Mouse (Mus musculus) spleen, adult 2 months (tissue): ENCODE data around the gene Nol12. TPM values are rescaled to one million over a fixed set of nuclear protein-coding genes. Genes with fewer than 3 reads are reported as not detected.

Source experiments
- DNase-seq, 2 experiments: peaks; one replicate each; pipeline versions ENCODE4 v3.0.0 to v3.0.0-alpha.2; 2012 to 2021; ENCODE audit warnings: low spot score in 2 of 2, low read depth in 1 of 2
- H3K27ac ChIP-seq: fragments of 200-500 bp; 2 replicates; pipeline ENCODE4 v1.5.1; 2012; ENCODE audit warnings: low read length, inconsistent platforms; ENCODE audit not compliant: insufficient read depth
- H3K27me3 ChIP-seq: fragments of 200-500 bp; 2 replicates; pipeline ENCODE4 v1.6.1; 2012; ENCODE audit warnings: mild to moderate bottlenecking, moderate library complexity, low read length, inconsistent platforms; ENCODE audit not compliant: control insufficient read depth, insufficient read depth
- H3K36me3 ChIP-seq: fragments of 200-500 bp; 2 replicates; pipeline ENCODE4 v1.6.1; 2012; ENCODE audit warnings: mild to moderate bottlenecking, low read length, inconsistent platforms; ENCODE audit not compliant: control insufficient read depth, insufficient read depth
- H3K4me1 ChIP-seq: fragments of 200-500 bp; 2 replicates; pipeline ENCODE4 v1.6.1; 2011; ENCODE audit warnings: inconsistent platforms; ENCODE audit not compliant: control insufficient read depth, insufficient read depth, insufficient read length
- H3K4me3 ChIP-seq: fragments of 200-500 bp; 2 replicates; pipeline ENCODE4 v1.5.1; 2011; ENCODE audit warnings: mild to moderate bottlenecking, inconsistent platforms; ENCODE audit not compliant: insufficient read depth, insufficient read length; ENCODE audit errors: extremely low read depth
- CTCF ChIP-seq: fragments of 200-500 bp; IDR thresholded peaks from 2 replicates; pipeline ENCODE4 v1.5.1; 2011; ENCODE audit warnings: mild to moderate bottlenecking, inconsistent platforms; ENCODE audit not compliant: insufficient read depth, insufficient read length, insufficient replicate concordance; ENCODE audit errors: extremely low read depth
- POLR2A ChIP-seq: fragments of 200-500 bp; IDR thresholded peaks from 2 replicates; pipeline ENCODE4 v1.6.1; 2011; ENCODE audit warnings: low read depth, low read length, inconsistent platforms
- WGBS: fragments of 180-500 bp; shearing (Covaris S2); methylation state at CpG from one replicate; pipeline ENCODE4 v1.1.7; 2018; 5-methylcytosine and 5-hydroxymethylcytosine counted together
- polyA plus RNA-seq: library from polyadenylated mRNA; depleted of rRNA; stranded (reverse); fragments of >200 nt; gene quantifications from 2 replicates; pipeline ENCODE4 v1.2.3, GENCODE M21; 2012

Gene Nol12
- polyA plus RNA-seq, 1 experiment, result 14.2 TPM

GRCm38 (mm10) chr15:78926021-78926919, 8.5 kb upstream of the Nol12 start, which contains the start of gene Lgals1:
Gene Lgals1 (plus strand): TSS chr15:78926725.
- no peaks in the 10 kb centered on the region for H3K27me3 ChIP-seq
- H3K4me1 ChIP-seq, result peaks cover 31% of the 10 kb centered on the region; the same call in 1 of the 2 replicates
- peak within 1 kb of the TSS; percentile 91 for H3K27ac ChIP-seq
- WGBS, result 15% methylated on average over 20 of the region's 20 CpGs
- TF ChIP-seq POLR2A (no peak), CTCF (no peak)
- peak in 1 of 2 experiments; percentile 55 for DNase-seq
- H3K36me3 ChIP-seq, result no peaks in the 10 kb centered on the region
- peak within 1 kb of the TSS; percentile 77 for H3K4me3 ChIP-seq

GRCm38 (mm10) chr15:78927021-78927787, 7.5 kb upstream of the Nol12 start:
- no peak for DNase-seq
- H3K4me1 ChIP-seq, result peaks cover 31% of the 10 kb centered on the region; the same call in 1 of the 2 replicates
- no peak for TF ChIP-seq CTCF
- TF ChIP-seq POLR2A, result no peak
- peak overlapping the region; percentile 91 for H3K27ac ChIP-seq
- 19% methylated on average over 15 of the region's 15 CpGs for WGBS
- no peaks in the 10 kb centered on the region for H3K27me3 ChIP-seq
- H3K36me3 ChIP-seq, result no peaks in the 10 kb centered on the region
- peak overlapping the region; percentile 77 for H3K4me3 ChIP-seq

GRCm38 (mm10) chr15:78927788-78928457, 6.8 kb upstream of the Nol12 start:
- Histone ChIP-seq H3K27me3 (no peaks in the 10 kb centered on the region), H3K36me3 (no peaks in the 10 kb centered on the region), H3K27ac (peak overlapping the region; percentile 91), H3K4me3 (peak overlapping the region; percentile 77), H3K4me1 (peaks cover 27% of the 10 kb centered on the region; the same call in 1 of the 2 replicates)
- under 1% methylated on average over 33 of the region's 35 CpGs for WGBS
- TF ChIP-seq CTCF (no peak), POLR2A (peak; percentile 23; the same call in 1 of the 2 replicates)
- DNase-seq, result peak; percentile 83 to 84

- Histone ChIP-seq H3K27ac (peak overlapping the region; percentile 61), H3K4me3 (no peak overlapping the region), H3K4me1 (peaks cover 21% of the 10 kb centered on the region; the same call in 1 of the 2 replicates), H3K36me3 (no peaks in the 10 kb centered on the region), H3K27me3 (no peaks in the 10 kb centered on the region)
- DNase-seq, result no peak
- WGBS, result 47% methylated on average over 8 of the region's 8 CpGs
- TF ChIP-seq CTCF (no peak), POLR2A (no peak)
Observed at GRCm38 (mm10) chr15:78928539-78928938, 6.2 kb upstream of the Nol12 start.

GRCm38 (mm10) chr15:78930192-78930706, 4.5 kb upstream of the Nol12 start:
- H3K36me3 ChIP-seq, result no peaks in the 10 kb centered on the region
- peaks cover 18% of the 10 kb centered on the region; the same call in 1 of the 2 replicates for H3K4me1 ChIP-seq
- no peak overlapping the region for H3K4me3 ChIP-seq
- no peak for DNase-seq
- no peak for TF ChIP-seq CTCF
- TF ChIP-seq POLR2A, result no peak
- H3K27me3 ChIP-seq, result no peaks in the 10 kb centered on the region
- WGBS, result 92% methylated on average over 6 of the region's 6 CpGs
- no peak overlapping the region for H3K27ac ChIP-seq

GRCm38 (mm10) chr15:78930801-78931426, 3.8 kb upstream of the Nol12 start:
- Histone ChIP-seq H3K36me3 (no peaks in the 10 kb centered on the region), H3K4me3 (no peak overlapping the region), H3K4me1 (peaks cover 12% of the 10 kb centered on the region; the same call in 1 of the 2 replicates), H3K27me3 (no peaks in the 10 kb centered on the region), H3K27ac (no peak overlapping the region)
- TF ChIP-seq CTCF, result no peak
- WGBS, result 96% methylated on average over 7 of the region's 7 CpGs
- DNase-seq, result no peak
